Mouse (Mus musculus) stomach, embryonic 14.5 days (tissue): ENCODE data around the gene Zfp991. TPM values are rescaled to one million over a fixed set of nuclear protein-coding genes. Genes with fewer than 3 reads are reported as not detected.
"Not testable (repeated sequence)": the region's sequence is repeated elsewhere in the genome, so short reads cannot be mapped to it uniquely, and the experiment has no call there.

Experiments
- ATAC-seq: fragments of 200-750 bp; cut with Nextera tagmentation; 2 replicates; pipeline ENCODE4 v1.8.0; 2017; ENCODE audit warnings: low read depth, moderate TSS enrichment; ENCODE audit not compliant: insufficient number of reproducible peaks, insufficient read depth, low FRiP score
- H3K27ac ChIP-seq: fragments of 300-500 bp; sonication (generic); 2 replicates; pipeline ENCODE4 v1.5.1; 2014; ENCODE audit warnings: mild to moderate bottlenecking, low read length, moderate library complexity, mixed read lengths
- H3K27me3 ChIP-seq: fragments of 300-500 bp; sonication (generic); 2 replicates; pipeline ENCODE4 v1.6.1; 2014; ENCODE audit warnings: low read length, control low read depth, mixed read lengths; ENCODE audit not compliant: control insufficient read depth, insufficient read depth
- H3K36me3 ChIP-seq: fragments of 300-500 bp; sonication (generic); 2 replicates; pipeline ENCODE4 v1.6.1; 2014; ENCODE audit warnings: mild to moderate bottlenecking, control low read depth, low read length, moderate library complexity, mixed read lengths; ENCODE audit not compliant: control insufficient read depth, insufficient read depth
- H3K4me1 ChIP-seq: fragments of 300-500 bp; sonication (generic); 2 replicates; pipeline ENCODE4 v1.6.1; 2014; ENCODE audit warnings: low read length, control low read depth, mixed read lengths; ENCODE audit not compliant: control insufficient read depth, insufficient read depth
- H3K4me2 ChIP-seq: fragments of 300-500 bp; sonication (generic); replicated peaks from 2 replicates; pipeline ENCODE4 v1.6.1; 2014; ENCODE audit warnings: low read depth, low read length, control low read depth
- H3K4me3 ChIP-seq: fragments of 300-500 bp; sonication (generic); 2 replicates; pipeline ENCODE4 v1.5.1; 2014; ENCODE audit warnings: low read depth, low read length, control low read depth
- H3K9ac ChIP-seq: fragments of 300-500 bp; sonication (generic); replicated peaks from 2 replicates; pipeline ENCODE4 v1.6.1; 2014; ENCODE audit warnings: low read depth, mild to moderate bottlenecking, control low read depth, low read length, moderate library complexity, mixed read lengths
- H3K9me3 ChIP-seq: fragments of 300-500 bp; sonication (generic); 2 replicates; pipeline ENCODE4 v1.6.1; 2016; ENCODE audit warnings: low read depth, low read length, control low read depth; ENCODE audit not compliant: control insufficient read depth
- WGBS: fragments of 180-500 bp; shearing (Covaris S2); extraction: QIAGEN DNeasy Blood & Tissue Kit; methylation state at CpG from one replicate; pipeline ENCODE4 v1.1.7; 2014; 5-methylcytosine and 5-hydroxymethylcytosine counted together
- polyA plus RNA-seq: library from polyadenylated mRNA; unstranded; fragments of >200 nt; fragmentation: Nextera tagmentation; extraction: Ambion mirVana; gene quantifications from 2 replicates; pipeline ENCODE4 v1.2.1, GENCODE M21; 2014

Gene Zfp991
- polyA plus RNA-seq, 1 experiment from 2014 or later, result 9.3 TPM

- H3K27ac ChIP-seq, H3K27me3 ChIP-seq, H3K4me2 ChIP-seq, H3K4me3 ChIP-seq, ATAC-seq, H3K9ac ChIP-seq, H3K4me1 ChIP-seq, H3K36me3 ChIP-seq: not testable (repeated sequence)
- H3K9me3 ChIP-seq, result peaks cover 19% of the 10 kb centered on the region
- 96% methylated on average over 23 of the region's 24 CpGs for WGBS
Observed at GRCm38 (mm10) chr4:147223778-147224435, 92.1 kb downstream of the Zfp991 start.

GRCm38 (mm10) chr4:147225616-147226015, 93.8 kb downstream of the Zfp991 start:
- peaks cover 14% of the 10 kb centered on the region; the same call in 1 of the 2 replicates for H3K9me3 ChIP-seq
- not testable (repeated sequence) for H3K4me1 ChIP-seq, H3K4me3 ChIP-seq, ATAC-seq, H3K9ac ChIP-seq, H3K4me2 ChIP-seq, H3K27ac ChIP-seq, H3K36me3 ChIP-seq, H3K27me3 ChIP-seq
- WGBS, result 91% methylated on average over 8 of the region's 15 CpGs

- H3K27me3 ChIP-seq, H3K4me3 ChIP-seq, H3K4me2 ChIP-seq, H3K9ac ChIP-seq, H3K27ac ChIP-seq, ATAC-seq, H3K4me1 ChIP-seq, H3K36me3 ChIP-seq: not testable (repeated sequence)
- H3K9me3 ChIP-seq, result peaks cover 18% of the 10 kb centered on the region
- 78% methylated on average over 2 of the region's 3 CpGs for WGBS
Observed at GRCm38 (mm10) chr4:147230026-147230425, 98.2 kb downstream of the Zfp991 start.

Other genes with a start within 250 kb of the Zfp991 start
- gene Gm21411, start 222.4 kb upstream of the Zfp991 start, polyA plus RNA-seq, result not detected in 2 replicates
- 0.52 TPM in 1 of 2 replicates, not detected in the other for gene Zfp989, start 160.1 kb upstream of the Zfp991 start, polyA plus RNA-seq
- not detected in 2 replicates for gene Rex2, start 110.2 kb upstream of the Zfp991 start, polyA plus RNA-seq
- gene Zfp988, start 173.6 kb downstream of the Zfp991 start, polyA plus RNA-seq, result 0.21 and 0.22 TPM in 2 replicates
- gene Zfp978, start 229.3 kb downstream of the Zfp991 start, polyA plus RNA-seq, result 0.26 TPM in 1 of 2 replicates, not detected in the other